11 mouse cellular contexts compared by ENCODE assay signal in genomic region chr7:101833916-101834584, GRCm38 (mm10). TPM values are rescaled to one million over a fixed set of nuclear protein-coding genes. Genes with fewer than 3 reads are reported as not detected.
DNase-seq lines count a peak whose midpoint lies in the region; ATAC-seq and TF ChIP-seq lines count a peak whose summit lies in the region.
"Had no signal": no experiment of that assay in that cellular context is flagged by ENCODE, and none has a peak within 500 bp of the region (broad histone marks: within the 10 kb centered on the region; RNA-seq: fewer than 3 reads in every experiment).

No protein-coding gene starts in this region.

- intact Hi-C loops in heart, postnatal 14 days (cut with DNase I) = no loop called here

- H3K9ac ChIP-seq in heart, embryonic 11.5 days (ENCODE audit: low read depth, low read length) = 0 out of 2 replicates have a peak overlapping the region, but pooled peaks have one; percentile 35
- no peak overlapping the region for H3K9ac ChIP-seq in forebrain, embryonic 13.5 days
- no peak overlapping the region for H3K9ac ChIP-seq in limb, embryonic 12.5 days (replicated peaks)

- peak overlapping the region; percentile 87 for H3K4me2 ChIP-seq in heart, embryonic 11.5 days
- peak overlapping the region; percentile 97 for H3K4me2 ChIP-seq in forebrain, embryonic 13.5 days
- H3K4me2 ChIP-seq in limb, embryonic 12.5 days = peak overlapping the region; percentile 80

- TF ChIP-seq CTCF in E14TG2a.4 (conservative IDR thresholded peaks at IDR 0.05; ENCODE audit: low read length) = no peak

- H3K36me3 ChIP-seq in heart, embryonic 11.5 days (ENCODE audit: control insufficient read depth, insufficient read depth, low read length) = peaks cover 32% of the 10 kb centered on the region
- peaks cover 66% of the 10 kb centered on the region for H3K36me3 ChIP-seq in E14TG2a.4 (ENCODE audit: insufficient read depth, low read length)
- peaks cover 43% of the 10 kb centered on the region for H3K36me3 ChIP-seq in forebrain, embryonic 13.5 days (ENCODE audit: poor library complexity, severe bottlenecking)
- H3K36me3 ChIP-seq in limb, embryonic 12.5 days = peaks cover 52% of the 10 kb centered on the region

- H3K27ac ChIP-seq in heart, embryonic 11.5 days (ENCODE audit: low read depth, low read length) = no peak overlapping the region
- H3K27ac ChIP-seq in forebrain, embryonic 13.5 days = peak overlapping the region; percentile 57
- H3K27ac ChIP-seq in limb, embryonic 12.5 days = no peak overlapping the region

- no peak for ATAC-seq in heart, embryonic 11.5 days (replicated peaks; ENCODE audit: insufficient number of reproducible peaks, low FRiP score, low TSS enrichment)
- peak; percentile 41; the same call in 1 of the 2 replicates for ATAC-seq in forebrain, embryonic 13.5 days
- ATAC-seq in limb, embryonic 12.5 days (ENCODE audit: insufficient number of reproducible peaks, insufficient read depth, low FRiP score, low TSS enrichment, low read depth) = no peak
- ATAC-seq in megakaryocyte, adult 5-6 weeks (ENCODE audit: poor library complexity, severe bottlenecking) = no peak
- ATAC-seq: intestine, postnatal 0 days had no signal

- H3K27me3 ChIP-seq in heart, embryonic 11.5 days (ENCODE audit: control insufficient read depth, insufficient read depth, low read length) = no peaks in the 10 kb centered on the region
- no peaks in the 10 kb centered on the region for H3K27me3 ChIP-seq in E14TG2a.4 (ENCODE audit: insufficient read depth, low read length)
- 0 out of 2 replicates have a peak, but pooled peaks cover 2% of the 10 kb centered on the region for H3K27me3 ChIP-seq in forebrain, embryonic 13.5 days
- H3K27me3 ChIP-seq in limb, embryonic 12.5 days = no peaks in the 10 kb centered on the region

- H3K4me1 ChIP-seq in heart, embryonic 11.5 days (ENCODE audit: control insufficient read depth, insufficient read depth, low read length) = peaks cover 22% of the 10 kb centered on the region
- peaks cover 69% of the 10 kb centered on the region for H3K4me1 ChIP-seq in E14TG2a.4 (replicated peaks; ENCODE audit: low read depth, low read length)
- peaks cover 50% of the 10 kb centered on the region for H3K4me1 ChIP-seq in forebrain, embryonic 13.5 days
- peaks cover 33% of the 10 kb centered on the region for H3K4me1 ChIP-seq in limb, embryonic 12.5 days (replicated peaks)

- no peaks in the 10 kb centered on the region for H3K9me3 ChIP-seq in heart, embryonic 11.5 days (replicated peaks; ENCODE audit: control insufficient read depth, low read length)
- H3K9me3 ChIP-seq in E14TG2a.4 (ENCODE audit: low read length) = no peaks in the 10 kb centered on the region
- no peaks in the 10 kb centered on the region for H3K9me3 ChIP-seq in forebrain, embryonic 13.5 days (replicated peaks)
- 0 out of 2 replicates have a peak, but pooled peaks cover 5% of the 10 kb centered on the region for H3K9me3 ChIP-seq in limb, embryonic 12.5 days

- H3K4me3 ChIP-seq in heart, embryonic 11.5 days (ENCODE audit: low read depth, low read length) = no peak overlapping the region
- H3K4me3 ChIP-seq in E14TG2a.4 (replicated peaks; ENCODE audit: low read length) = peak overlapping the region; percentile 41
- H3K4me3 ChIP-seq in forebrain, embryonic 13.5 days = no peak overlapping the region
- 0 out of 2 replicates have a peak overlapping the region, but pooled peaks have one; percentile 94 for H3K4me3 ChIP-seq in limb, embryonic 12.5 days (replicated peaks)

- WGBS in heart, embryonic 11.5 days (ENCODE audit: insufficient replicate concordance) = 63% methylated on average over 3 of the region's 3 CpGs
- 60% methylated on average over 3 of the region's 3 CpGs for WGBS in forebrain, embryonic 13.5 days
- 78% methylated on average over 3 of the region's 3 CpGs for WGBS in limb, embryonic 12.5 days

- DNase-seq in heart, postnatal 14 days = no peak
- no peak for DNase-seq in retina, postnatal 1 day
- DNase-seq in liver = no peak
- DNase-seq: cerebellum, adult 9-11 months had no signal

RNA-seq across cellular contexts. Expression of gene Inppl1, which starts 4.0 kb away (rescaled TPM):
- polyA plus RNA-seq in heart, embryonic 11.5 days (2014; fragmentation: Nextera tagmentation; extraction: Ambion mirVana) = 33.6 and 52.0 TPM in 2 replicates
- total RNA-seq in heart, postnatal 14 days (2021) = 100 to 1,000 TPM; 129 to 135 TPM
- 23.9 and 31.8 TPM in 2 replicates for polyA plus RNA-seq in forebrain, embryonic 13.5 days (2015; fragmentation: Nextera tagmentation; extraction: Ambion mirVana)
- 58.1 and 59.2 TPM in 2 replicates for polyA plus RNA-seq in limb, embryonic 12.5 days (2016; fragmentation: Nextera tagmentation; extraction: Ambion mirVana)
- 12.2 and 12.4 TPM in 2 replicates for total RNA-seq in megakaryocyte, adult 5-6 weeks (2015)
- total RNA-seq in megakaryocyte, adult 5-6 weeks (2017) = 18.2 and 52.7 TPM in 2 replicates

RNA-seq across cellular contexts. Expression of gene Phox2a, which starts 15.9 kb away (rescaled TPM):
- not detected in 2 replicates for polyA plus RNA-seq in heart, embryonic 11.5 days (2014; fragmentation: Nextera tagmentation; extraction: Ambion mirVana)
- total RNA-seq in heart, postnatal 14 days (2021) = under 1 TPM; 0.50 to 0.61 TPM
- 0.10 TPM in 1 of 2 replicates, not detected in the other for polyA plus RNA-seq in forebrain, embryonic 13.5 days (2015; fragmentation: Nextera tagmentation; extraction: Ambion mirVana)
- 0.13 TPM in 1 of 2 replicates, not detected in the other for polyA plus RNA-seq in limb, embryonic 12.5 days (2016; fragmentation: Nextera tagmentation; extraction: Ambion mirVana)
- total RNA-seq in megakaryocyte, adult 5-6 weeks (2015) = not detected in 2 replicates
- total RNA-seq in megakaryocyte, adult 5-6 weeks (2017) = not detected in 2 replicates
- total RNA-seq: liver, adult 2 months had no signal
- polyA plus RNA-seq: liver, adult 2 months had no signal

RNA-seq across cellular contexts. Expression of gene Folr2, which starts 22.9 kb away (rescaled TPM):
- polyA plus RNA-seq in heart, embryonic 11.5 days (2014; fragmentation: Nextera tagmentation; extraction: Ambion mirVana) = not detected in 2 replicates
- total RNA-seq in heart, postnatal 14 days (2021) = 1 to 10 TPM; 2.5 to 3.2 TPM
- 0.67 and 0.75 TPM in 2 replicates for polyA plus RNA-seq in forebrain, embryonic 13.5 days (2015; fragmentation: Nextera tagmentation; extraction: Ambion mirVana)
- polyA plus RNA-seq in limb, embryonic 12.5 days (2016; fragmentation: Nextera tagmentation; extraction: Ambion mirVana) = 0.24 TPM in 1 of 2 replicates, not detected in the other
- 0.96 TPM in 1 of 2 replicates, not detected in the other for total RNA-seq in megakaryocyte, adult 5-6 weeks (2015)
- total RNA-seq in megakaryocyte, adult 5-6 weeks (2017) = not detected in 2 replicates

RNA-seq across cellular contexts. Expression of gene Anapc15, which starts 29.5 kb away (rescaled TPM):
- 73.3 and 76.5 TPM in 2 replicates for polyA plus RNA-seq in heart, embryonic 11.5 days (2014; fragmentation: Nextera tagmentation; extraction: Ambion mirVana)
- total RNA-seq in heart, postnatal 14 days (2021) = 10 to 100 TPM; 17.1 to 21.8 TPM
- polyA plus RNA-seq in forebrain, embryonic 13.5 days (2015; fragmentation: Nextera tagmentation; extraction: Ambion mirVana) = 95.4 and 106 TPM in 2 replicates
- polyA plus RNA-seq in limb, embryonic 12.5 days (2016; fragmentation: Nextera tagmentation; extraction: Ambion mirVana) = 81.7 and 82.4 TPM in 2 replicates
- total RNA-seq in megakaryocyte, adult 5-6 weeks (2015) = 57.1 and 70.8 TPM in 2 replicates
- 69.3 and 94.9 TPM in 2 replicates for total RNA-seq in megakaryocyte, adult 5-6 weeks (2017)

RNA-seq across cellular contexts. Expression of gene Folr1, which starts 36.5 kb away (rescaled TPM):
- polyA plus RNA-seq in heart, embryonic 11.5 days (2014; fragmentation: Nextera tagmentation; extraction: Ambion mirVana) = 3.2 and 4.3 TPM in 2 replicates
- 1 to 10 TPM in 1 of 2 experiments, under 1 TPM in 1; 0.71 to 1.5 TPM for total RNA-seq in heart, postnatal 14 days (2021)
- polyA plus RNA-seq in forebrain, embryonic 13.5 days (2015; fragmentation: Nextera tagmentation; extraction: Ambion mirVana) = 8.6 and 20.1 TPM in 2 replicates
- not detected in 2 replicates for polyA plus RNA-seq in limb, embryonic 12.5 days (2016; fragmentation: Nextera tagmentation; extraction: Ambion mirVana)
- 0.62 TPM in 1 of 2 replicates, not detected in the other for total RNA-seq in megakaryocyte, adult 5-6 weeks (2015)
- 0.62 TPM in 1 of 2 replicates, not detected in the other for total RNA-seq in megakaryocyte, adult 5-6 weeks (2017)
- total RNA-seq: liver, adult 2 months had no signal

Comparison
In these comparisons a context has a peak if more than half of its experiments do, and no peak if none do; other contexts are left out.
1. H3K4me3 ChIP-seq: peak in E14TG2a.4 (single experiment) and limb, embryonic 12.5 days (single experiment); none in heart, embryonic 11.5 days (single experiment) and forebrain, embryonic 13.5 days (single experiment).
2. Peak in every context shown above with its lines, with median percentiles within 50 percentile points of each other: H3K4me2 ChIP-seq.